Mouse (Mus musculus) adrenal gland, postnatal 4 days (tissue): Measurements from ENCODE around the gene Cdh1. TPM values are rescaled to one million over a fixed set of nuclear protein-coding genes. Genes with fewer than 3 reads are reported as not detected.

ENCODE experiments used
- DNase-seq, 2 experiments: peaks; one replicate each; pipeline ENCODE4 v3.0.0; 2021 to 2022; ENCODE audit warnings: low spot score in 2 of 2, mixed read lengths in 2 of 2
- total RNA-seq, 2 experiments: library from RNA; stranded (reverse); gene quantifications; 2 replicates each; pipeline ENCODE4 v1.2.3; 2021

Cdh1 gene
- total RNA-seq, 2 experiments from 2014 or later = 7.7 to 26.7 TPM

GRCm38 (mm10) chr8:106646731-106647130 lies 43.6 kb downstream of the Cdh1 start:
- DNase-seq = no peak

GRCm38 (mm10) chr8:106647387-106647786 lies 44.2 kb downstream of the Cdh1 start:
- peak; percentile 39 to 52 for DNase-seq

- DNase-seq = no peak
Observed at GRCm38 (mm10) chr8:106648421-106648820, 45.3 kb downstream of the Cdh1 start.

GRCm38 (mm10) chr8:106651994-106652393 lies 48.8 kb downstream of the Cdh1 start:
- no peak for DNase-seq

- no peak for DNase-seq
Observed at GRCm38 (mm10) chr8:106656046-106656445, 52.9 kb downstream of the Cdh1 start.

- no peak for DNase-seq
Observed at GRCm38 (mm10) chr8:106672786-106673185, 69.6 kb downstream of the Cdh1 start.

GRCm38 (mm10) chr8:106674318-106674717 lies 71.2 kb downstream of the Cdh1 start:
- DNase-seq = no peak

GRCm38 (mm10) chr8:106674894-106675293 lies 71.7 kb downstream of the Cdh1 start:
- DNase-seq = no peak

GRCm38 (mm10) chr8:106682971-106683668 lies 80.0 kb downstream of the Cdh1 start, which contains the start of gene Tango6:
Tango6 (plus strand) TSS chr8:106683068.
- peak; percentile 75 to 88 for DNase-seq

GRCm38 (mm10) chr8:106684387-106684786 lies 81.2 kb downstream of the Cdh1 start:
- no peak for DNase-seq

GRCm38 (mm10) chr8:106687479-106687878 lies 84.3 kb downstream of the Cdh1 start:
- DNase-seq = no peak

- no peak for DNase-seq
Observed at GRCm38 (mm10) chr8:106697748-106698248, 94.6 kb downstream of the Cdh1 start.

GRCm38 (mm10) chr8:106699588-106699987 lies 96.4 kb downstream of the Cdh1 start:
- DNase-seq = peak; percentile 32 to 58

GRCm38 (mm10) chr8:106700131-106700530 lies 97.0 kb downstream of the Cdh1 start:
- no peak for DNase-seq

GRCm38 (mm10) chr8:106701360-106701759 lies 98.2 kb downstream of the Cdh1 start:
- DNase-seq = no peak

GRCm38 (mm10) chr8:106704199-106704900 lies 101.2 kb downstream of the Cdh1 start:
- no peak for DNase-seq

GRCm38 (mm10) chr8:106704901-106705321 lies 101.8 kb downstream of the Cdh1 start:
- DNase-seq = no peak

GRCm38 (mm10) chr8:106706194-106706593 lies 103.0 kb downstream of the Cdh1 start:
- DNase-seq = no peak

- DNase-seq = no peak
Observed at GRCm38 (mm10) chr8:106710002-106710401, 106.9 kb downstream of the Cdh1 start.

GRCm38 (mm10) chr8:106712487-106712886 lies 109.3 kb downstream of the Cdh1 start:
- no peak for DNase-seq

GRCm38 (mm10) chr8:106714297-106714696 lies 111.1 kb downstream of the Cdh1 start:
- no peak for DNase-seq

GRCm38 (mm10) chr8:106718091-106718500 lies 114.9 kb downstream of the Cdh1 start:
- peak; percentile 51 to 71 for DNase-seq
